Mouse (Mus musculus): ENCODE data around the gene 4930524B15Rik. TPM values are rescaled to one million over a fixed set of nuclear protein-coding genes. Genes with fewer than 3 reads are reported as not detected.
"Not testable (repeated sequence)": the region's sequence is repeated elsewhere in the genome, so short reads cannot be mapped to it uniquely, and the experiment has no call there.

Gene 4930524B15Rik
- polyA plus RNA-seq, 1 experiment from 2014 or later: 0.16 TPM

- Histone ChIP-seq H3K9me3 (no peaks in the 10 kb centered on the region), H3K4me3 (peak within 1 kb of the TSS; percentile 55), H3K27me3 (no peaks in the 10 kb centered on the region), H3K4me1 (replicated peaks) (peaks cover 28% of the 10 kb centered on the region), H3K9ac (peak within 1 kb of the TSS; percentile 88), H3K27ac (peak within 1 kb of the TSS; percentile 97), H3K36me3 (peaks cover 20% of the 10 kb centered on the region), H3K4me2 (peak within 1 kb of the TSS; percentile 85)
- ATAC-seq (ENCODE audit: low FRiP score): peak; percentile 87
- WGBS: 0% methylated on average over 16 of the region's 16 CpGs
Observed at GRCm38 (mm10) chr11:32000281-32000680, 34.9 kb downstream of the 4930524B15Rik start, which contains the start of gene Nsg2. Gene Nsg2, plus strand, starts transcription at chr11:32000463.

DNA sequence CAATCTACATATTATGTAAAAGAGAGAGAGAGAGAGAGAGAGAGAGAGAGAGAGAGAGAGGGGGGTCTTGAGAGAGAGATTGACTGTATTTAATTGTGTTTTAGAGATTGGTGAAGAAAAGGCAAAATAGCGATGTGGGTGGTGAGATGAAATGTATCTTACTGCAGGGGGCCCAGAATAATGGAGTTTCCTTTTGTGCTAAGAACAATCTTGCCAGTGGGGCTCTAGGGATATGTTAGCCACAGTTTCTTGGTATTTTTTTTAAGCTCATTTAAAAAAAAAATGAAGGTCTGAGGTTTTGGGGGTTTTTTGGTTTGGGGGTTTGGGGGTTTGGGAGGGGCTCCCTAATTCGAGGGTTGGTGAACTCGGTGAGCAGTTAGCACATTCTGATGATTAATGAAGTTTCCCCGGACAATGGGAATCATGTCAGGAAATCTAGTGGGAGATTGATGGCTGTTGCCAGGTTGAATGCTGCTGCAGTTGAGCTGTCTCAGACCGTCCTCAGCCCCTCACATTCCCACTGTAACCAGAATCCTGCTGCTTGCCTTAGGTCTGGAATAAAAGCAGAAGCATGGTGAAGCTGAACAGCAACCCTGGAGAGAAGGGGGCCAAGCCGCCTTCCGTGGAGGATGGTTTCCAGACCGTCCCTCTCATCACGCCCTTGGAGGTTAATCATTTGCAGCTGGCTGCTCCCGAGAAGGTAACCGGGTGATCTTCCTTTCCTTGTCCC, 36.0 kb downstream of the 4930524B15Rik start:
- H3K4me3 ChIP-seq: peak overlapping the region; percentile 55
- peak overlapping the region; percentile 85 for H3K4me2 ChIP-seq
- WGBS: under 1% methylated on average over 11 of the region's 11 CpGs
- ATAC-seq (ENCODE audit: low FRiP score): 0 out of 2 replicates have a peak, but pooled peaks have one; percentile 5
- H3K4me1 ChIP-seq (replicated peaks): peaks cover 28% of the 10 kb centered on the region
- peaks cover 31% of the 10 kb centered on the region for H3K36me3 ChIP-seq
- H3K27me3 ChIP-seq: no peaks in the 10 kb centered on the region
- H3K9ac ChIP-seq: peak overlapping the region; percentile 86
- 0 out of 2 replicates have a peak, but pooled peaks cover 2% of the 10 kb centered on the region for H3K9me3 ChIP-seq
- peak overlapping the region; percentile 96 for H3K27ac ChIP-seq

DNA sequence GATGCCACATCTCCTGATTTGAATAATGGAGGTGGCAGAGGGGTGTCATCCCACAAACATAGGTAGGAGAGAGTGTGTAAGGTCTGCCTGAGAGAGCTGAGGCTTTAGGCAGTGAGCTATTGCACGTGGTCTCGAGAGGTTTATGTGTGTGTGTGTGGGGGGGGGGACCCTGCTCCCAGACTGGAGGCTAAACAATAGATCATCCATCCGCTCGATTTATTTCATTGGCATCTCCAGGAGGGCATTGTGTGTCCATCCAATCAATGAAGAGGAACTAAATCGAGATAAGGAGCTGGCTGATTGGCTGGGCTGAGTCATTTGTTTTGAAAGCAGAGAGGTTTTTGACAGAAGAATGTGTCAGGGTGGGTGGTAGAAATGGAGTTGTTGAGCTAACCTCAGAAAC, 37.3 kb downstream of the 4930524B15Rik start:
- peak overlapping the region; percentile 86 for H3K9ac ChIP-seq
- peak overlapping the region; percentile 96 for H3K27ac ChIP-seq
- peak overlapping the region; percentile 85 for H3K4me2 ChIP-seq
- WGBS: 2% methylated on average over 5 of the region's 5 CpGs
- peak; percentile 79 for ATAC-seq (ENCODE audit: low FRiP score)
- H3K4me1 ChIP-seq (replicated peaks): peaks cover 32% of the 10 kb centered on the region
- 0 out of 2 replicates have a peak, but pooled peaks cover 8% of the 10 kb centered on the region for H3K9me3 ChIP-seq
- H3K36me3 ChIP-seq: peaks cover 44% of the 10 kb centered on the region
- peak overlapping the region; percentile 55 for H3K4me3 ChIP-seq
- no peaks in the 10 kb centered on the region for H3K27me3 ChIP-seq

DNA sequence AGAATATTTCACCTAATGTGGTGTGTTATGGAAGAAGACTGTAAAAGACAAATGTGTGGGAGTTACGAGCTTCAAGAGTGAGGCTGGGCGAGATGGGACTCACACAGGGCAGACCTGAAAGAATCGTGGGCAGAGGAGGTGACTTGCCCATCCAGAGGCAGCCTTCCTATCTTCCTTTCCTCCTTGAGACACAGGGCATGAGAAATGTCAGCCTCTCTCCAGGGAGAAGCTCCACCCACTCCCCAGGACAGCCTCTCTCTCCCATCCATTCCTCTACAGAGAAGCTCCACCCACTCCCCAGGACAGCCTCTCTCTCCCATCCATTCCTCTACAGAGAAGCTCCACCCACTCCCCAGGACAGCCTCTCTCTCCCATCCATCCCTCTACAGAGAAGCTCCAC, 42.7 kb downstream of the 4930524B15Rik start:
- H3K27me3 ChIP-seq; ATAC-seq (ENCODE audit: low FRiP score); H3K9ac ChIP-seq; H3K27ac ChIP-seq; H3K4me3 ChIP-seq; H3K9me3 ChIP-seq: not testable (repeated sequence)
- Histone ChIP-seq H3K36me3 (peaks cover 55% of the 10 kb centered on the region), H3K4me1 (replicated peaks) (peaks cover 71% of the 10 kb centered on the region), H3K4me2 (0 out of 2 replicates have a peak overlapping the region, but pooled peaks have one; percentile 39)
- WGBS: 87% methylated on average over 3 of the region's 3 CpGs

- H3K27ac ChIP-seq: peak overlapping the region; percentile 56
- no peak for ATAC-seq (ENCODE audit: low FRiP score)
- WGBS: 62% methylated on average over 3 of the region's 3 CpGs
- no peak overlapping the region; the same call in 1 of the 2 replicates for H3K9ac ChIP-seq
- H3K4me2 ChIP-seq: peak overlapping the region; percentile 39
- peaks cover 71% of the 10 kb centered on the region for H3K4me1 ChIP-seq (replicated peaks)
- H3K36me3 ChIP-seq: peaks cover 57% of the 10 kb centered on the region
- 0 out of 2 replicates have a peak, but pooled peaks cover 8% of the 10 kb centered on the region for H3K9me3 ChIP-seq
- H3K4me3 ChIP-seq: no peak overlapping the region
- H3K27me3 ChIP-seq: no peaks in the 10 kb centered on the region
Observed at GRCm38 (mm10) chr11:32008852-32009251, 43.5 kb downstream of the 4930524B15Rik start.

DNA sequence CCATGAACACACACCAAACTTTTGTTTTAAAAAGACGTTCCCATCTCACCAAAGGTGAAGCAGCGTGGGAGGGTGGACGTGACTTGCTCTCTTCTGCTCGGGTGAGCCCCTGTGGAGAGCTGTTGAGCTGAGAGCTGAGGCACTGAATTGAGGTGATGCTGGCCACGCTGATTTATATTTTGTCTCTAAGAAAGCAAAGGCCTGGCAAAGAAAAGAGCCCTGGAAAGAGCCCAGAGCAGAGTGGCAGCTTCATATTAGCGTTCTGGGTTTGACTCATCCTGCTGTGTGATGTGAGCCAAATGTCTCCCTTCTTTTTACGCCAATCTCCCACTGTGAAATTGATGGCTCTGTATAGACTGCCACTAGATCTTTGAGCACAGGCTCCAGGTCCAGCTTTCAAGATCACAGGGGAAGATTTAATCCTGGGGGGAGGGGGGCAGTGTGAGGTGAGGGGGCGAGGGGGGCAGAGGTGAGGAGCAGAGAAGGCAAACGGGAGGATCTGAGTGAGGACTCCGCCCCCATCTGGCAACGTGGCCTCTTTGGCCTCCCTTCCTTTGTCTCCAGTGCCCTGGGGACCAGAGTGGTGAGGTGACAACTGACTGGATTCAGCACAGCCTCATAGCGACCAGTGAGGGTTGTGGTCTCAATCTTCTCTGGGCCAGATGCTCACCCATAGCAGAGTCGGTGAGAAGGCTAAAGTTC, 44.7 kb downstream of the 4930524B15Rik start:
- Histone ChIP-seq H3K4me1 (replicated peaks) (peaks cover 69% of the 10 kb centered on the region), H3K9ac (peak overlapping the region; percentile 60), H3K4me3 (peak overlapping the region; percentile 11; the same call in 1 of the 2 replicates), H3K27me3 (no peaks in the 10 kb centered on the region), H3K36me3 (peaks cover 53% of the 10 kb centered on the region), H3K4me2 (peak overlapping the region; percentile 39), H3K27ac (peak overlapping the region; percentile 84), H3K9me3 (0 out of 2 replicates have a peak, but pooled peaks cover 8% of the 10 kb centered on the region)
- ATAC-seq (ENCODE audit: low FRiP score): peak; percentile 77
- WGBS: 7% methylated on average over 13 of the region's 13 CpGs

- Histone ChIP-seq H3K9me3 (0 out of 2 replicates have a peak, but pooled peaks cover 8% of the 10 kb centered on the region), H3K9ac (peak overlapping the region; percentile 60; the same call in 1 of the 2 replicates), H3K4me2 (peak overlapping the region; percentile 39), H3K4me3 (no peak overlapping the region), H3K27ac (peak overlapping the region; percentile 84), H3K36me3 (peaks cover 48% of the 10 kb centered on the region), H3K4me1 (replicated peaks) (peaks cover 74% of the 10 kb centered on the region), H3K27me3 (no peaks in the 10 kb centered on the region)
- WGBS: 36% methylated on average over 5 of the region's 5 CpGs
- ATAC-seq (ENCODE audit: low FRiP score): no peak
Observed at GRCm38 (mm10) chr11:32010663-32010970, 45.2 kb downstream of the 4930524B15Rik start.

DNA sequence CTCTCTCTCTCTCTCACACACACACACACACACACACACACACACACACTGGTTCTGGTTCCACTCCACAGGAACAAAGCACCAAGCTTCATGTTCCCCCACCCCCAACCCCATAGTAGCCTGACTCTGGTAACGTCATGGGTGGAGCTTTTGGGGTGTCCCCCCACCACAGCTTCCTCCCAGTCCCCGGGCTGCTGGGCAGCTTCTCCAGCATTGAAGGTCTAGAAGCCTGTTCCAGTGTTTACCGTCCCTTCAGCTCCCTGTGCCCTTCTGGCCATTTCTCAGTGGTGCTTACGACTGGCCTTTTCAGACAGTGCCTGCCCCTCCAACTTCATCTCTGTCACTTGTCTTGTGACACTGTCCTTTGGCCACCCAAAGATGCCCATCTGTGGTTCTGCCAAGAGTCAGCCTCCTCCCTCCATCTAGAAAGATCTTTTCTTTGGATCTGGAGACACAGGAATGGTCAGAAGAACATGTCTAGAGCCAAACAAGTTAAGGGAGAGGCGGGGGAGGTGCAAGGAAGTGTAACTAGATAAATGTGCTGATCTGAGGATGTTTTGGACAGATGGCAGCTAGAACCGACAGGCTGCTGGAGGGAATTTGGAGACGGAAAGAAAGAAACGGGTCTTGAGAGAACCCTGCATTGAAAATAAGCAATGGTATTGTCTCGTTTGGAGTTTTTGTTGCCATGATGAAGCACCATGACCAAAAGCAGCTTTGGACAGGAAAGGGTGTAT, 46.6 kb downstream of the 4930524B15Rik start:
- ATAC-seq (ENCODE audit: low FRiP score): no peak
- no peak overlapping the region for H3K4me3 ChIP-seq
- peaks cover 34% of the 10 kb centered on the region for H3K36me3 ChIP-seq
- peak overlapping the region; percentile 14; the same call in 1 of the 2 replicates for H3K9ac ChIP-seq
- no peaks in the 10 kb centered on the region for H3K27me3 ChIP-seq
- 60% methylated on average over 9 of the region's 9 CpGs for WGBS
- no peaks in the 10 kb centered on the region for H3K9me3 ChIP-seq
- H3K4me2 ChIP-seq: 0 out of 2 replicates have a peak overlapping the region, but pooled peaks have one; percentile 15
- peak overlapping the region; percentile 74 for H3K27ac ChIP-seq
- peaks cover 85% of the 10 kb centered on the region for H3K4me1 ChIP-seq (replicated peaks)

- H3K36me3 ChIP-seq: peaks cover 30% of the 10 kb centered on the region
- H3K27ac ChIP-seq: no peak overlapping the region
- no peak overlapping the region for H3K4me3 ChIP-seq
- H3K27me3 ChIP-seq: no peaks in the 10 kb centered on the region
- no peaks in the 10 kb centered on the region for H3K9me3 ChIP-seq
- 84% methylated on average over 4 of the region's 4 CpGs for WGBS
- H3K4me2 ChIP-seq: no peak overlapping the region
- H3K4me1 ChIP-seq (replicated peaks): peaks cover 88% of the 10 kb centered on the region
- ATAC-seq (ENCODE audit: low FRiP score): no peak
- no peak overlapping the region for H3K9ac ChIP-seq
Observed at GRCm38 (mm10) chr11:32013014-32013427, 47.6 kb downstream of the 4930524B15Rik start.

DNA sequence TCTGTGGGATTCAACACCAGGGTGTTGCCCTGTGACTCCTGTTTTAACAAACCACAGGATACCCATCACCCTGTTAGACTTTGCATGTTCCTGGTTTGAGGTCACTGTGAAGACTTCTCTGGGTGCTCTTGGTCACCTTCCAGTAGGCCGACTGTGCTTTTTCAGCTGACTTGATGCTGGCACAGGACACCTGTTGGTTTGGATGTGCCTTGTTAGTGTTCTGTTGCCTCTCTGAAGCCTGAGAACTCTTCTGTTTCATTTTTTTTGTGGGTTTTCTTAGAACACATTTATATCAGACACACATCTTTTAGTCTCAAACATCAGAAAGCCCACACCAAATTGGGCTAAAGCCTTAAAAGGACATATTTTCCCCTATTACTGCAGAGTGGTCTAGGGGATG, 48.2 kb downstream of the 4930524B15Rik start:
- WGBS: 89% methylated on average over 1 of the region's 1 CpGs
- H3K4me1 ChIP-seq (replicated peaks): peaks cover 89% of the 10 kb centered on the region
- no peak overlapping the region for H3K4me3 ChIP-seq
- H3K9ac ChIP-seq: no peak overlapping the region
- no peaks in the 10 kb centered on the region for H3K9me3 ChIP-seq
- peaks cover 32% of the 10 kb centered on the region for H3K36me3 ChIP-seq
- no peak for ATAC-seq (ENCODE audit: low FRiP score)
- H3K27ac ChIP-seq: no peak overlapping the region
- H3K4me2 ChIP-seq: no peak overlapping the region
- H3K27me3 ChIP-seq: no peaks in the 10 kb centered on the region

GRCm38 (mm10) chr11:32018201-32018600, 52.8 kb downstream of the 4930524B15Rik start:
- H3K9me3 ChIP-seq: no peaks in the 10 kb centered on the region
- H3K27ac ChIP-seq: peak overlapping the region; percentile 70
- ATAC-seq (ENCODE audit: low FRiP score): no peak
- WGBS: 68% methylated on average over 4 of the region's 4 CpGs
- H3K4me3 ChIP-seq: no peak overlapping the region
- H3K27me3 ChIP-seq: no peaks in the 10 kb centered on the region
- H3K4me2 ChIP-seq: no peak overlapping the region
- no peak overlapping the region for H3K9ac ChIP-seq
- H3K36me3 ChIP-seq: peaks cover 50% of the 10 kb centered on the region
- peaks cover 86% of the 10 kb centered on the region for H3K4me1 ChIP-seq (replicated peaks)

Data from hindbrain, embryonic 13.5 days (tissue).